Mouse (Mus musculus): ENCODE measurements around the gene Cyp2d22. TPM values are rescaled to one million over a fixed set of nuclear protein-coding genes. Genes with fewer than 3 reads are reported as not detected.

Cyp2d22 gene
- polyA plus RNA-seq, 1 experiment = 0.13 TPM

- TF ChIP-seq FLI1 (IDR thresholded peaks at IDR 0.05; ENCODE audit: low read length) (no peak), GATA1 (IDR thresholded peaks at IDR 0.05; ENCODE audit: borderline replicate concordance, low read length) (peak; percentile 54; the same call in 1 of the 3 replicates)
- peak overlapping the region; percentile 92 for H3K4me3 ChIP-seq (replicated peaks)
- no peaks in the 10 kb centered on the region for H3K27me3 ChIP-seq (replicated peaks)
- H3K36me3 ChIP-seq (replicated peaks; ENCODE audit: low read length) = peaks cover 26% of the 10 kb centered on the region
- peaks cover 83% of the 10 kb centered on the region for H3K4me1 ChIP-seq
- H3K9me3 ChIP-seq = peaks cover 5% of the 10 kb centered on the region; the same call in 1 of the 2 replicates
These were observed 38.2 kb downstream of the Cyp2d22 start for GRCm38 (mm10) chr15:82341675-82342542.

GRCm38 (mm10) chr15:82341036-82341501 is 39.0 kb downstream of the Cyp2d22 start:
- H3K36me3 ChIP-seq (replicated peaks; ENCODE audit: low read length) = peaks cover 34% of the 10 kb centered on the region
- H3K9me3 ChIP-seq = peaks cover 5% of the 10 kb centered on the region; the same call in 1 of the 2 replicates
- peak overlapping the region; percentile 92 for H3K4me3 ChIP-seq (replicated peaks)
- peaks cover 85% of the 10 kb centered on the region for H3K4me1 ChIP-seq
- TF ChIP-seq GATA1 (IDR thresholded peaks at IDR 0.05; ENCODE audit: borderline replicate concordance, low read length) = no peak
- no peak for TF ChIP-seq FLI1 (IDR thresholded peaks at IDR 0.05; ENCODE audit: low read length)
- H3K27me3 ChIP-seq (replicated peaks) = no peaks in the 10 kb centered on the region

- peaks cover 90% of the 10 kb centered on the region for H3K4me1 ChIP-seq
- H3K27me3 ChIP-seq (replicated peaks) = no peaks in the 10 kb centered on the region
- peaks cover 40% of the 10 kb centered on the region for H3K36me3 ChIP-seq (replicated peaks; ENCODE audit: low read length)
These were observed 39.5 kb downstream of the Cyp2d22 start for GRCm38 (mm10) chr15:82340414-82341035.

GRCm38 (mm10) chr15:82339634-82340254 is 40.3 kb downstream of the Cyp2d22 start:
- TF ChIP-seq FLI1 (IDR thresholded peaks at IDR 0.05; ENCODE audit: low read length) (no peak), GATA1 (IDR thresholded peaks at IDR 0.05; ENCODE audit: borderline replicate concordance, low read length) (no peak)
- Histone ChIP-seq H3K27me3 (replicated peaks) (no peaks in the 10 kb centered on the region), H3K9me3 (peaks cover 5% of the 10 kb centered on the region; the same call in 1 of the 2 replicates), H3K36me3 (replicated peaks; ENCODE audit: low read length) (peaks cover 45% of the 10 kb centered on the region), H3K4me1 (peaks cover 89% of the 10 kb centered on the region), H3K4me3 (replicated peaks) (peak overlapping the region; percentile 91)

More at GRCm38 (mm10) chr15:82340414-82341035, 39.5 kb downstream of the Cyp2d22 start:
- peak overlapping the region; percentile 92 for H3K4me3 ChIP-seq (replicated peaks)
- H3K9me3 ChIP-seq = peaks cover 5% of the 10 kb centered on the region; the same call in 1 of the 2 replicates
- TF ChIP-seq FLI1 (IDR thresholded peaks at IDR 0.05; ENCODE audit: low read length) = no peak
- no peak for TF ChIP-seq GATA1 (IDR thresholded peaks at IDR 0.05; ENCODE audit: borderline replicate concordance, low read length)

GRCm38 (mm10) chr15:82339150-82339549 is 40.9 kb downstream of the Cyp2d22 start:
- H3K36me3 ChIP-seq (replicated peaks; ENCODE audit: low read length) = peaks cover 45% of the 10 kb centered on the region
- TF ChIP-seq GATA1 (IDR thresholded peaks at IDR 0.05; ENCODE audit: borderline replicate concordance, low read length) (no peak), FLI1 (IDR thresholded peaks at IDR 0.05; ENCODE audit: low read length) (no peak)
- H3K4me1 ChIP-seq = peaks cover 83% of the 10 kb centered on the region
- H3K27me3 ChIP-seq (replicated peaks) = no peaks in the 10 kb centered on the region
- peaks cover 5% of the 10 kb centered on the region; the same call in 1 of the 2 replicates for H3K9me3 ChIP-seq
- peak overlapping the region; percentile 91 for H3K4me3 ChIP-seq (replicated peaks)

GRCm38 (mm10) chr15:82338593-82339112 is 41.4 kb downstream of the Cyp2d22 start, which contains the start of the genes Naga, Pheta2 and Smdt1:
Gene Naga, minus strand, starts transcription at chr15:82338925.
Gene Pheta2, plus strand, starts transcription at chr15:82338942.
Gene Smdt1, plus strand, starts transcription at chr15:82338959.
- peaks cover 44% of the 10 kb centered on the region for H3K36me3 ChIP-seq (replicated peaks; ENCODE audit: low read length)

GRCm38 (mm10) chr15:82337875-82338274 is 42.2 kb downstream of the Cyp2d22 start:
- peak overlapping the region; percentile 91 for H3K4me3 ChIP-seq (replicated peaks)
- TF ChIP-seq GATA1 (IDR thresholded peaks at IDR 0.05; ENCODE audit: borderline replicate concordance, low read length) = no peak
- no peak for TF ChIP-seq FLI1 (IDR thresholded peaks at IDR 0.05; ENCODE audit: low read length)
- H3K27me3 ChIP-seq (replicated peaks) = no peaks in the 10 kb centered on the region
- H3K9me3 ChIP-seq = no peaks in the 10 kb centered on the region
- H3K4me1 ChIP-seq = peaks cover 70% of the 10 kb centered on the region
- peaks cover 44% of the 10 kb centered on the region for H3K36me3 ChIP-seq (replicated peaks; ENCODE audit: low read length)

More at GRCm38 (mm10) chr15:82338593-82339112, 41.4 kb downstream of the Cyp2d22 start, which contains the start of the genes Naga, Pheta2 and Smdt1:
- Histone ChIP-seq H3K4me1 (peaks cover 78% of the 10 kb centered on the region), H3K9me3 (peaks cover 5% of the 10 kb centered on the region; the same call in 1 of the 2 replicates), H3K27me3 (replicated peaks) (no peaks in the 10 kb centered on the region), H3K4me3 (replicated peaks) (peak within 1 kb of the TSS; percentile 91)
- TF ChIP-seq FLI1 (IDR thresholded peaks at IDR 0.05; ENCODE audit: low read length) (no peak), GATA1 (IDR thresholded peaks at IDR 0.05; ENCODE audit: borderline replicate concordance, low read length) (no peak)

GRCm38 (mm10) chr15:82336629-82337028 is 43.4 kb downstream of the Cyp2d22 start:
- Histone ChIP-seq H3K27me3 (replicated peaks) (no peaks in the 10 kb centered on the region), H3K9me3 (no peaks in the 10 kb centered on the region), H3K4me1 (peaks cover 67% of the 10 kb centered on the region), H3K36me3 (replicated peaks; ENCODE audit: low read length) (peaks cover 56% of the 10 kb centered on the region), H3K4me3 (replicated peaks) (peak overlapping the region; percentile 74)
- TF ChIP-seq FLI1 (IDR thresholded peaks at IDR 0.05; ENCODE audit: low read length) (no peak), GATA1 (IDR thresholded peaks at IDR 0.05; ENCODE audit: borderline replicate concordance, low read length) (no peak)

- peaks cover 53% of the 10 kb centered on the region for H3K4me1 ChIP-seq
- TF ChIP-seq GATA1 (IDR thresholded peaks at IDR 0.05; ENCODE audit: borderline replicate concordance, low read length) (no peak), FLI1 (IDR thresholded peaks at IDR 0.05; ENCODE audit: low read length) (no peak)
- H3K4me3 ChIP-seq (replicated peaks) = no peak overlapping the region
- H3K36me3 ChIP-seq (replicated peaks; ENCODE audit: low read length) = peaks cover 70% of the 10 kb centered on the region
- H3K27me3 ChIP-seq (replicated peaks) = no peaks in the 10 kb centered on the region
- no peaks in the 10 kb centered on the region for H3K9me3 ChIP-seq
These were observed 44.9 kb downstream of the Cyp2d22 start for GRCm38 (mm10) chr15:82335194-82335593.

Measured in megakaryocyte, embryonic 14.5 days (primary cell).